Mouse (Mus musculus) hindbrain, embryonic 11.5 days (tissue): ENCODE results near the gene Chkb. TPM values are rescaled to one million over a fixed set of nuclear protein-coding genes. Genes with fewer than 3 reads are reported as not detected.

ENCODE experiments used
- ATAC-seq: fragments of 200-750 bp; cut with Nextera tagmentation; 2 replicates; pipeline ENCODE4 v1.8.0; 2017; ENCODE audit warnings: mild to moderate bottlenecking, moderate TSS enrichment, moderate library complexity; ENCODE audit not compliant: low FRiP score
- DNase-seq: peaks from one replicate; pipeline ENCODE4 v3.0.0-alpha.2; 2015; ENCODE audit warnings: low spot score
- H3K27ac ChIP-seq: fragments of 300-500 bp; sonication (generic); 2 replicates; pipeline ENCODE4 v1.5.1; 2014; ENCODE audit warnings: mild to moderate bottlenecking, low read depth, low read length
- H3K27me3 ChIP-seq: fragments of 300-500 bp; sonication (generic); 2 replicates; pipeline ENCODE4 v1.6.1; 2014; ENCODE audit warnings: mild to moderate bottlenecking, low read length, moderate library complexity, mixed read lengths; ENCODE audit not compliant: control insufficient read depth, insufficient read depth
- H3K36me3 ChIP-seq: fragments of 300-500 bp; sonication (generic); 2 replicates; pipeline ENCODE4 v1.6.1; 2014; ENCODE audit warnings: mild to moderate bottlenecking, low read length, moderate library complexity, mixed read lengths; ENCODE audit not compliant: control insufficient read depth, insufficient read depth
- H3K4me1 ChIP-seq: fragments of 300-500 bp; sonication (generic); replicated peaks from 2 replicates; pipeline ENCODE4 v1.6.1; 2014; ENCODE audit warnings: low read length, mixed read lengths; ENCODE audit not compliant: control insufficient read depth, insufficient read depth
- H3K4me2 ChIP-seq: fragments of 300-500 bp; sonication (generic); replicated peaks from 2 replicates; pipeline ENCODE4 v1.6.1; 2014; ENCODE audit warnings: mild to moderate bottlenecking, low read depth, low read length
- H3K4me3 ChIP-seq: fragments of 300-500 bp; sonication (generic); 2 replicates; pipeline ENCODE4 v1.5.1; 2014; ENCODE audit warnings: low read depth, low read length
- H3K9ac ChIP-seq: fragments of 300-500 bp; sonication (generic); 2 replicates; pipeline ENCODE4 v1.6.1; 2014; ENCODE audit warnings: low read depth, low read length
- H3K9me3 ChIP-seq: fragments of 300-500 bp; sonication (generic); 2 replicates; pipeline ENCODE4 v1.6.1; 2016; ENCODE audit warnings: low read length; ENCODE audit not compliant: control insufficient read depth
- WGBS: fragments of 180-500 bp; shearing (Covaris S2); extraction: QIAGEN DNeasy Blood & Tissue Kit; methylation state at CpG from one replicate; pipeline ENCODE4 v1.1.7; 2014; 5-methylcytosine and 5-hydroxymethylcytosine counted together
- polyA plus RNA-seq: library from polyadenylated mRNA; unstranded; fragments of >200 nt; fragmentation: Nextera tagmentation; extraction: Ambion mirVana; gene quantifications from 2 replicates; pipeline ENCODE4 v1.2.1, GENCODE M21; 2014

The Chkb gene
- polyA plus RNA-seq, result 54.7 and 63.4 TPM in 2 replicates

DNA sequence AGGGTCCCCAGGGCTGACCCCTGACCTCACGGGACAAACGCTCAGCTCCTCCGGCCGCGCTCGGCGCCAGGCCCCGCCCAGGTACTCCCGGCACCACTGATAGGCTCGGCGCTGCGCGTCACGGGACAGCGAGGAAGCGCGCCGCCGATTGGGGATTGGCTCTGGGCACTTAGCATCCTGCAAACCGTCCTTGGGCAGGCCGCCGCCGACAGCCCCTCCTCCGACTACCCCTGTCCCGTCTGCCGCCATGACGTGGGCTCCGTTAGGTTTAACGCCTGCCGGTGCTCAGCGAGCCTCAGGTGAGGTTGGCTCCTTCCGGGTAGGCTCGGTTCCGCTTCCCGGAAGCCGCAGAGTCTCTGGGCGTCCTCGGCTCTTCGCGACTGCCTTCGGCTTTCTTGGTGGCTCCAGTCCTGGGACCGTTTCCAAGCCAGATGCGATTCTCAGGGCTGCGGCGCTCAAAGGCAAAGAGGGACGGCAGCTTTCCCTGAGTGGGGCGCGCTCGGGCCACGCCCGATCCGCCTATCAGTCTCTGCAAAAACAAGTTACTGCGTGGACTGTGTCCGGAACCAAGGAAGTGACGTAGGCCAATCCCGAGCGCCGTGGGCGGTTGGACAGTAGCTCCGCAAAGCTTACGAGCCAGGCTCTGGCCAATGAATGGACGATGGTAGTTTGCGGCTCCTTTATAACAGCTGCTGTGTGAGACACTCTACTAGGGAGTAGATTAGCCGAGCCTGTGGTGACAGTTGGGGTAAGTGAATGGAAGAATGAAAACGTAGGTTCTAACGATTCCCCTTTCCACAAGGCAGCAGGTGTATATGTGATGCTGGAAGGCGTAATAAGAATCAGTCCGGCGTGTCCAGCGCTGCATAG, at the start of gene Chkb, which contains the start of the genes C730034F03Rik and Gm44502:
Gene Chkb (minus strand): TSS at position 557 of the 870 bp plus-strand sequence.
Gene C730034F03Rik (plus strand): TSS at position 238 of the 870 bp plus-strand sequence.
Gene Gm44502 (minus strand): TSS at position 345 of the 870 bp plus-strand sequence.
- H3K4me2 ChIP-seq, result peak within 1 kb of the TSS; percentile 88
- H3K4me1 ChIP-seq, result no peaks in the 10 kb centered on the region; the same call in 1 of the 2 replicates
- H3K9me3 ChIP-seq, result no peaks in the 10 kb centered on the region
- H3K36me3 ChIP-seq, result peaks cover 7% of the 10 kb centered on the region; the same call in 1 of the 2 replicates
- WGBS, result 1% methylated on average over 70 of the region's 70 CpGs
- peak within 1 kb of the TSS; percentile 77 for H3K9ac ChIP-seq
- H3K27me3 ChIP-seq, result no peaks in the 10 kb centered on the region
- ATAC-seq (peak; percentile 94), DNase-seq (peak; percentile 92)
- peak within 1 kb of the TSS; percentile 89 for H3K27ac ChIP-seq
- H3K4me3 ChIP-seq, result peak within 1 kb of the TSS; percentile 86

DNA sequence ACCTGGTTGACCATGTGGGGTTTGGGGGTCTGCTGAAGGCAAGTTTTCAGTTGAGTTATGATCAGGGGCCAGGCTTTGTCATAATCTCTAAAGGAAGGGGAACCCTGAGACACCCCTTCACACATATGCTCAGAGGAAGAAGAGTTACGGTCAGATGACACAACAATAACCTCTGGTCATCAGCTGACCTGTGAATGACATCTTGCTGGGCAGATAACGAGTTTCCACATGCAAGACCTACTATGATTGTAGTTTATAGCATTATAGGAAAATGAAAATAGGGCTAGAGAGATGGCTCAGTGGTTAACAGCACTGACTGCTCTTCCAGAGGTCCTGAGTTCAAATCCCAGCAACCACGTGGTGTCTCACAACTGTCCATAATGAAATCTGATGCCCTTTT, 48.9 kb upstream of the Chkb start:
- DNase-seq (no peak), ATAC-seq (no peak)
- Histone ChIP-seq H3K4me2 (no peak overlapping the region), H3K9me3 (no peaks in the 10 kb centered on the region), H3K9ac (no peak overlapping the region), H3K36me3 (no peaks in the 10 kb centered on the region), H3K27me3 (no peaks in the 10 kb centered on the region), H3K4me3 (no peak overlapping the region), H3K4me1 (0 out of 2 replicates have a peak, but pooled peaks cover 2% of the 10 kb centered on the region), H3K27ac (no peak overlapping the region)
- 76% methylated on average over 3 of the region's 3 CpGs for WGBS

DNA sequence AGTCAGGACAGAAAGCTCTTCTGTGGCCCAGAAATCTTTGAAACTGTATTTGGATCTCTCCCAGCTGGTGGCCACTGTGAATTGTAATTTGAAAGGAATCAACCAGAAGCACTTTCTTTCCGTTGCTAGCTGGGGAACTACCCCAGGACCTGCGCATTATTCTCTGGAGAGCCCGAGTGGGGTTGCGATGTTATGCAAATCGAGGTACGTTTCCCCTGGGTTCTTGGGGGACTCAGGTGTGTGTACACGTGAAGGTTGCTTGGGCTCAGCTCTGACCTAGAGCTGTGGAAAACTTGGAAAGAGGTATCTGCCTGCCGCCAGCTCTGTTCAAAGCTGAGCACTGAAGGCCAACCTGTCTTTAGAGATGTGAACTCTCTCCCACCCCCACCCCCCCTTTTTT, 48.1 kb upstream of the Chkb start:
- no peaks in the 10 kb centered on the region for H3K27me3 ChIP-seq
- 40% methylated on average over 8 of the region's 8 CpGs for WGBS
- no peak overlapping the region for H3K4me3 ChIP-seq
- H3K4me1 ChIP-seq, result 0 out of 2 replicates have a peak, but pooled peaks cover 2% of the 10 kb centered on the region
- H3K9me3 ChIP-seq, result no peaks in the 10 kb centered on the region
- DNase-seq (no peak), ATAC-seq (no peak)
- no peaks in the 10 kb centered on the region for H3K36me3 ChIP-seq
- H3K4me2 ChIP-seq, result no peak overlapping the region
- H3K27ac ChIP-seq, result no peak overlapping the region
- H3K9ac ChIP-seq, result no peak overlapping the region

DNA sequence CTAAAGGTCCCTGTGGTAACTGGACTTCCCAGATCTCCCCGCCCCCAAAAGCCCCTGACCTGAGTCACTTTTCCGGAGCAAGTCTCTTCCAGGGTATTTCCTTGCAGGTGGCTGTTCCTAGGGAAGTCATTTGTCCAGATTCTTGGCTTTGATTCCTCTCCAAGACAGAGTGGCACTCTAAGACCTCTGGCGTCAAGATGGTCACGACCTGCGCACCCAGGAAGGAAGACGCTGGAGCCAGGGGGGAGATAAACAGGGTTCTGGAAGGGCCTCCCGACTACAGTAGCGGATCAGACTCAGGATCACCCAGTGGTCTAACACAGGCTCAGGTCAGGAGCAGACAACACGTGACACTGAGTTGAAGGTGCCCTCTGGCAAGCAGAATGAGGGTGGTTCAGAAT, 47.4 kb upstream of the Chkb start, which contains the start of gene Arsa:
Gene Arsa (minus strand): TSS at position 335 of the 401 bp plus-strand sequence.
- Histone ChIP-seq H3K9ac (peak within 1 kb of the TSS; percentile 55), H3K9me3 (no peaks in the 10 kb centered on the region), H3K27me3 (no peaks in the 10 kb centered on the region), H3K4me1 (0 out of 2 replicates have a peak, but pooled peaks cover 2% of the 10 kb centered on the region), H3K4me3 (peak within 1 kb of the TSS; percentile 48), H3K36me3 (no peaks in the 10 kb centered on the region), H3K4me2 (peak within 1 kb of the TSS; percentile 65), H3K27ac (0 out of 2 replicates have a peak within 1 kb of the TSS, but pooled peaks have one; percentile 45)
- DNase-seq, result no peak
- no peak for ATAC-seq
- 34% methylated on average over 9 of the region's 9 CpGs for WGBS

DNA sequence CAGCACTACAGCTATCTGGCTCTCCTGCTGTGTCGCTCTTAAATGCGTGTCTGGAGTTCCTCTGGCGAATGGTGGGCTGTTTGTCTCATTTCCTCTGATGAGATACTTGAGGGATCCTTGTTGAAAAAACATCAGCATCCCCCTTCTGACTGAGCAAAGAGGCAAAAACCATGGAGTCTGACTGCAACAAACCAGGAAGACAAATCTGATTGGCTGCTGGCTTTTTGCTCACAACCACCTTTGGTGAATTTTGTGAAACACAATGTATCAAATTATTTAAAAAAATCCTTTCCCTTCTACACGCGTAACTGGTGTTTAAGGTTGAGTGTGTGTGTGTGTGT, 46.7 kb upstream of the Chkb start:
- 0 out of 2 replicates have a peak overlapping the region, but pooled peaks have one; percentile 45 for H3K27ac ChIP-seq
- no peak for DNase-seq
- H3K4me3 ChIP-seq, result peak overlapping the region; percentile 48
- peak overlapping the region; percentile 65 for H3K4me2 ChIP-seq
- no peaks in the 10 kb centered on the region for H3K9me3 ChIP-seq
- H3K9ac ChIP-seq, result peak overlapping the region; percentile 55
- 7% methylated on average over 5 of the region's 5 CpGs for WGBS
- ATAC-seq, result no peak
- 0 out of 2 replicates have a peak, but pooled peaks cover 2% of the 10 kb centered on the region for H3K4me1 ChIP-seq
- no peaks in the 10 kb centered on the region for H3K27me3 ChIP-seq
- no peaks in the 10 kb centered on the region for H3K36me3 ChIP-seq

DNA sequence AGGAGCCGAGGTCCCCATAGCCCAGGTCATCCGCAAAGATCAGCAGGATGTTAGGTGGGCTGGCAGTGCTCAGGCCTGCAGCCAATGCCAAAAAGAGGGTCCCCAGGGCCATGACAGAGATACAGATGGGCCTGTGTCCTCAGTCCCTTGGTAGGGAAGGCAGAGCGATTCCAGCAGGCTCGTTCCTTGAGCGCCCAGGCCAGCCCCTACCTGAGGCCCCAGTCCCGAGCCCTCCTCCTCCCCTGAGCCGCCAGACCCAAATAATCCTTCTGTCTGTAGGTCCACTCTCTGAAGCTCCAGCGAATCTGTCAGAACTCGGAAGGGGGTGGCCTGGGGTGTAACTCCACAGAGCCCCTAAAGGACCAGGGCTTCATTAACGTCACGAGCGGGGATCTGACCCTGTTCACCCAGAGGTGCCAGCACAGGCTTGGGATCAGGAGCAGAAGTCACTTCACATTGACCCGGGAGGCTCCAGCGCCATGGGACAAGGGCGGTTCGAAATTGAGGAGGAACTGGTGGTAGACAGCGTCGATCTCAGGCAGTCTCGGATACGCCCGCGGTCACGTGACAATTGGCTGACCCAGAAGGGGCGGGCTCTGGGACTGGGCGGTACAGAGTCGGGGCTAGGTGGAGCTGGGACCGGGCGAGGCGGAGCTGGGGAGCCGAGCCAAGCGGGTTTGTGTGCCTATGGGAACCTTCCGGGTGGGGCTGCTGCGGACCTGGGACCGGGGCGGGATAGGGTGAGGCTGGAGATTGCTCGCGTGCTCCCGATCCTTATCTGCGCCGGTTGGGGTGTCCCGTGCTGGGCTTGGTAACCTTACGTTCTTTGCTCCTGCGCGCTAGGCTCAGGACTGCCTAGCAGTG, 46.1 kb upstream of the Chkb start:
- Histone ChIP-seq H3K27ac (0 out of 2 replicates have a peak overlapping the region, but pooled peaks have one; percentile 45), H3K36me3 (no peaks in the 10 kb centered on the region), H3K27me3 (no peaks in the 10 kb centered on the region), H3K9ac (peak overlapping the region; percentile 55), H3K9me3 (no peaks in the 10 kb centered on the region), H3K4me1 (0 out of 2 replicates have a peak, but pooled peaks cover 2% of the 10 kb centered on the region), H3K4me2 (peak overlapping the region; percentile 65), H3K4me3 (peak overlapping the region; percentile 48)
- peak; percentile 97 for ATAC-seq
- 9% methylated on average over 44 of the region's 44 CpGs for WGBS
- DNase-seq, result peak; percentile 89

DNA sequence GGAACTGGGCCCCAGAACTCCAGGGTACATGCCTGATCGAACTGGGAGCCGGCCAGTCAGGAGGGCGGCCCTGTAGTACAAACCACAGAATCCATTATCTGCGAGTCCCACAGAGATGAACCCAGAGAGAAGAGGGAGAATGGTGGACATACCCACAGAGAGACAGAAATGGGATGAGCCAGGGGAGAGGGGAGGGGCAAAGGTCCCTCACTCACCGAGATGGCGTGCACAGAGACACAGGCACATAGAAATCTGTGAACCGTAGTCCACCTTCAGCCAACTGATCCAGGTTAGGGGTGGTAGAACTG, 45.5 kb upstream of the Chkb start:
- Histone ChIP-seq H3K4me2 (peak overlapping the region; percentile 65), H3K27ac (no peak overlapping the region), H3K36me3 (no peaks in the 10 kb centered on the region), H3K4me1 (0 out of 2 replicates have a peak, but pooled peaks cover 2% of the 10 kb centered on the region), H3K4me3 (no peak overlapping the region), H3K9me3 (no peaks in the 10 kb centered on the region), H3K27me3 (no peaks in the 10 kb centered on the region), H3K9ac (no peak overlapping the region)
- DNase-seq (no peak), ATAC-seq (no peak)
- WGBS, result 87% methylated on average over 7 of the region's 7 CpGs

DNA sequence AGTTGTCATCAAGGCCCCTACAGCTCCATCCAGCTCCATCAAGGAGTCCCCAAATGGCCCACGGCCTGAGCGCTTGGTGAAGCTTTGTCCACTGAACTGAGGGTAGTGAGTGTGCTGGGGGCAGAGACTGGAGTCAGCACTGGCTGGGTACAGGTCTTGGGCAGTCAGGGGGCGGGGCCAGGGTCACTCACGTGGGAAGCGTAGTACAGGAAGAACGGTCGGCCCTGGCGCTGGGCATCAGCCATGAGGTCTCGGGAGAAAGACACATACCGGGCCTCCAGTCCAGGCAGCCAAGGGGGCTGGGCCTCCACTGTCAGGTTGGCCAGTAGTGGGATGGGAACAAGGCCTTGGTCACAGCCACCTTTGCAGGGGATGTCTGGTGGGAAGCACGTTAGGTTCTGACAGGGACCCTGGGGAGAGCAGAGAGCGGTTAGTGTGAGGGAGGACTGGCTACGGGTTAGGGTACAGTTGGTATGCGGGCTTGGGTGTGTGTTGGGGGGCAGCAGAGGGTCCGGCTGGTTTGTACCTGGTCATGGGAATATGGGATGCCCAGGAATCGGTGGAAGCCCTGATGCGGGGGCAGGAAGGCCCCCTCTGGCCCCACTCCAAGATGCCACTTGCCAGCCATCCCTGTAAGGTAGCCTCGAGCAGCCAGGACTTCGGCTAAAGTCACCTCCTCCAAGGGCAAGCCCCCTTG, 45.0 kb upstream of the Chkb start:
- no peaks in the 10 kb centered on the region for H3K36me3 ChIP-seq
- WGBS, result 93% methylated on average over 19 of the region's 19 CpGs
- DNase-seq (no peak), ATAC-seq (no peak)
- no peak overlapping the region for H3K4me2 ChIP-seq
- no peak overlapping the region for H3K9ac ChIP-seq
- no peak overlapping the region; the same call in 1 of the 2 replicates for H3K4me3 ChIP-seq
- no peaks in the 10 kb centered on the region for H3K9me3 ChIP-seq
- no peak overlapping the region for H3K27ac ChIP-seq
- H3K4me1 ChIP-seq, result 0 out of 2 replicates have a peak, but pooled peaks cover 2% of the 10 kb centered on the region
- no peaks in the 10 kb centered on the region for H3K27me3 ChIP-seq
